Mouse (Mus musculus) ES-E14 (cell line): Measurements from ENCODE around the gene Cnksr3.

Experiments used
- HCFC1 ChIP-seq: IDR thresholded peaks from 2 replicates; pipeline ENCODE4 v1.6.1; 2012; ENCODE audit warnings: low read length, inconsistent platforms, borderline replicate concordance; ENCODE audit not compliant: insufficient read depth
- MAFK ChIP-seq: IDR thresholded peaks from 2 replicates; pipeline ENCODE4 v1.6.1; 2014; ENCODE audit warnings: mild to moderate bottlenecking, low read depth, low read length, inconsistent platforms; ENCODE audit not compliant: insufficient read depth
- ZC3H11A ChIP-seq: IDR thresholded peaks from 2 replicates; pipeline ENCODE4 v1.6.1; 2012; ENCODE audit warnings: low read depth, mild to moderate bottlenecking, inconsistent platforms, low read length, borderline replicate concordance
- ZNF384 ChIP-seq: IDR thresholded peaks from 2 replicates; pipeline ENCODE4 v1.6.1; 2012; ENCODE audit warnings: low read depth, low read length, inconsistent platforms

- TF ChIP-seq MAFK (no peak), HCFC1 (no peak), ZC3H11A (no peak), ZNF384 (no peak)
Observed at GRCm38 (mm10) chr10:7258607-7259006, 46.6 kb upstream of the Cnksr3 start.
